Mouse (Mus musculus) right cerebral cortex, postnatal 36 days (tissue): Measurements from ENCODE around the gene Ung.

ENCODE experiments used
- DNase-seq, 2 experiments: peaks; one replicate each; pipeline ENCODE4 v3.0.0; 2022; ENCODE audit warnings: low spot score in 2 of 2, mixed read lengths in 1 of 2

The Ung gene

GRCm38 (mm10) chr5:114163117-114163696 is 33.0 kb downstream of the Ung start:
- peak in 1 of 2 experiments; percentile 23 for DNase-seq

- no peak for DNase-seq
Measured at GRCm38 (mm10) chr5:114170345-114170744, 40.2 kb downstream of the Ung start.

GRCm38 (mm10) chr5:114172936-114173335 is 42.8 kb downstream of the Ung start:
- no peak for DNase-seq

GRCm38 (mm10) chr5:114173458-114173857 is 43.3 kb downstream of the Ung start:
- no peak for DNase-seq

- DNase-seq = no peak
Measured at GRCm38 (mm10) chr5:114173877-114174581, 43.8 kb downstream of the Ung start.

GRCm38 (mm10) chr5:114174639-114175038 is 44.5 kb downstream of the Ung start:
- DNase-seq = no peak

GRCm38 (mm10) chr5:114175596-114176171 is 45.5 kb downstream of the Ung start:
- DNase-seq = peak; percentile 60 to 71

GRCm38 (mm10) chr5:114176548-114177400 is 46.6 kb downstream of the Ung start:
- no peak for DNase-seq

- DNase-seq = no peak
Measured at GRCm38 (mm10) chr5:114177966-114178719, 48.0 kb downstream of the Ung start.

GRCm38 (mm10) chr5:114179541-114179940 is 49.4 kb downstream of the Ung start:
- no peak for DNase-seq

GRCm38 (mm10) chr5:114183493-114183892 is 53.3 kb downstream of the Ung start:
- no peak for DNase-seq

- no peak for DNase-seq
Measured at GRCm38 (mm10) chr5:114187108-114187507, 56.9 kb downstream of the Ung start.
